Mouse (Mus musculus) MEL (cell line): ENCODE results near the gene Cyp2c50. TPM values are rescaled to one million over a fixed set of nuclear protein-coding genes. Genes with fewer than 3 reads are reported as not detected.
"Not testable (repeated sequence)": the region's sequence is repeated elsewhere in the genome, so short reads cannot be mapped to it uniquely, and the experiment has no call there.

Experiments used
- DNase-seq: peaks from one replicate; pipeline ENCODE4 v3.0.0; 2011; ENCODE audit warnings: low read depth, low spot score
- H3K27ac ChIP-seq: 2 replicates; pipeline ENCODE4 v1.5.1; 2012; ENCODE audit warnings: low read depth, mild to moderate bottlenecking, control low read depth, low read length, moderate library complexity; ENCODE audit not compliant: control insufficient read depth
- H3K27me3 ChIP-seq, 2 experiments: fragments of 150-350 bp in 1 of 2; sonication (generic) in 1 of 2; 2 replicates each; pipeline ENCODE4 v1.6.1; 2012; ENCODE audit warnings: low read length in 2 of 2, mild to moderate bottlenecking in 2 of 2, improper control_type of control experiment in 1 of 2, moderate library complexity in 1 of 2; ENCODE audit not compliant: insufficient read depth in 2 of 2, control insufficient read depth in 1 of 2
- H3K36me3 ChIP-seq, 2 experiments: 2 replicates each; pipeline ENCODE4 v1.6.1; 2012 to 2014; ENCODE audit warnings: low read length in 2 of 2, improper control_type of control experiment in 1 of 2, inconsistent platforms in 1 of 2, mild to moderate bottlenecking in 1 of 2; ENCODE audit not compliant: insufficient read depth in 2 of 2, control insufficient read depth in 1 of 2
- H3K4me1 ChIP-seq, 2 experiments: fragments of 150-350 bp in 1 of 2; sonication (generic) in 1 of 2; 2 replicates each; pipeline ENCODE4 v1.6.1; 2012; ENCODE audit warnings: low read length in 2 of 2, improper control_type of control experiment in 1 of 2, mild to moderate bottlenecking in 1 of 2; ENCODE audit not compliant: insufficient read depth in 2 of 2, control insufficient read depth in 1 of 2
- H3K4me3 ChIP-seq, 2 experiments: fragments of 150-350 bp in 1 of 2; sonication (generic) in 1 of 2; 2 replicates each; pipeline ENCODE4 v1.5.1; 2012; ENCODE audit warnings: low read depth in 2 of 2, low read length in 2 of 2, mild to moderate bottlenecking in 2 of 2, moderate library complexity in 2 of 2, control low read depth in 1 of 2, improper control_type of control experiment in 1 of 2; ENCODE audit not compliant: control insufficient read depth in 1 of 2, insufficient read depth in 1 of 2
- H3K79me2 ChIP-seq: 2 replicates; pipeline ENCODE4 v1.6.1; 2012; ENCODE audit warnings: mild to moderate bottlenecking, low read length, moderate library complexity; ENCODE audit not compliant: control insufficient read depth, poor library complexity, insufficient read depth
- H3K9ac ChIP-seq: 2 replicates; pipeline ENCODE4 v1.6.1; 2012; ENCODE audit warnings: low read depth, mild to moderate bottlenecking, control low read depth, low read length, moderate library complexity; ENCODE audit not compliant: control insufficient read depth, poor library complexity, severe bottlenecking
- H3K9me3 ChIP-seq: fragments of 150-350 bp; sonication (generic); replicated peaks from 2 replicates; pipeline ENCODE4 v1.6.1; 2012; ENCODE audit warnings: mild to moderate bottlenecking, low read length, improper control_type of control experiment, moderate library complexity; ENCODE audit not compliant: insufficient read depth
- CHD1 ChIP-seq: IDR thresholded peaks from 2 replicates; pipeline ENCODE4 v1.6.1; 2012; ENCODE audit warnings: low read depth, mild to moderate bottlenecking, inconsistent platforms, low read length, improper control_type of control experiment
- ELF1 ChIP-seq: IDR thresholded peaks from 2 replicates; pipeline ENCODE4 v1.6.1; 2014; ENCODE audit warnings: low read depth, mild to moderate bottlenecking, inconsistent platforms, low read length, improper control_type of control experiment, moderate library complexity
- EP300 ChIP-seq, 2 experiments: IDR thresholded peaks; 2 replicates each; pipeline ENCODE4 v1.6.1; 2011; ENCODE audit warnings: improper control_type of control experiment in 2 of 2, low read length in 2 of 2, low read depth in 1 of 2, mild to moderate bottlenecking in 1 of 2
- ETS1 ChIP-seq: IDR thresholded peaks from 2 replicates; pipeline ENCODE4 v1.6.1; 2012; ENCODE audit warnings: low read depth, mild to moderate bottlenecking, inconsistent platforms, low read length, improper control_type of control experiment, moderate library complexity
- GATA1 ChIP-seq: IDR thresholded peaks from 2 replicates; pipeline ENCODE4 v1.6.1; 2011; ENCODE audit warnings: low read depth, low read length, improper control_type of control experiment
- JUND ChIP-seq: IDR thresholded peaks from 2 replicates; pipeline ENCODE4 v1.6.1; 2011; ENCODE audit warnings: low read depth, mild to moderate bottlenecking, improper control_type of control experiment, low read length
- KAT2A ChIP-seq: conservative IDR thresholded peaks from 2 replicates; pipeline ENCODE4 v1.6.1; 2012; ENCODE audit warnings: low read depth, low read length, improper control_type of control experiment, inconsistent platforms
- MAFK ChIP-seq: IDR thresholded peaks from 2 replicates; pipeline ENCODE4 v1.6.1; 2011; ENCODE audit warnings: low read depth, mild to moderate bottlenecking, low read length, improper control_type of control experiment, borderline replicate concordance
- MAX ChIP-seq: IDR thresholded peaks from 2 replicates; pipeline ENCODE4 v1.6.1; 2011; ENCODE audit warnings: low read length, improper control_type of control experiment
- MAZ ChIP-seq: IDR thresholded peaks from 2 replicates; pipeline ENCODE4 v1.6.1; 2012; ENCODE audit warnings: low read depth, mild to moderate bottlenecking, inconsistent platforms, low read length, improper control_type of control experiment
- MEF2A ChIP-seq: IDR thresholded peaks from 2 replicates; pipeline ENCODE4 v1.6.1; 2014; ENCODE audit warnings: low read depth, mild to moderate bottlenecking, inconsistent platforms, low read length, improper control_type of control experiment; ENCODE audit not compliant: poor library complexity, insufficient replicate concordance, severe bottlenecking; ENCODE audit errors: extremely low read depth
- MXI1 ChIP-seq: IDR thresholded peaks from 2 replicates; pipeline ENCODE4 v1.6.1; 2011; ENCODE audit warnings: mild to moderate bottlenecking, low read depth, low read length, improper control_type of control experiment
- MYC ChIP-seq: IDR thresholded peaks from 2 replicates; pipeline ENCODE4 v1.6.1; 2011; ENCODE audit warnings: low read depth, mild to moderate bottlenecking, low read length, improper control_type of control experiment, moderate library complexity
- NELFE ChIP-seq: IDR thresholded peaks from 2 replicates; pipeline ENCODE4 v1.6.1; 2011; ENCODE audit warnings: low read depth, low read length, improper control_type of control experiment
- NRF1 ChIP-seq: IDR thresholded peaks from 2 replicates; pipeline ENCODE4 v1.6.1; 2014; ENCODE audit warnings: low read depth, mild to moderate bottlenecking, inconsistent platforms, low read length, improper control_type of control experiment, moderate library complexity; ENCODE audit not compliant: poor library complexity, insufficient read depth, severe bottlenecking
- RCOR1 ChIP-seq: IDR thresholded peaks from 2 replicates; pipeline ENCODE4 v1.6.1; 2012; ENCODE audit warnings: low read depth, mild to moderate bottlenecking, inconsistent platforms, low read length, improper control_type of control experiment
- ZMIZ1 ChIP-seq: IDR thresholded peaks from 2 replicates; pipeline ENCODE4 v1.6.1; 2012; ENCODE audit warnings: low read depth, mild to moderate bottlenecking, inconsistent platforms, low read length, improper control_type of control experiment, moderate library complexity
- ZNF384 ChIP-seq: IDR thresholded peaks from 2 replicates; pipeline ENCODE4 v1.6.1; 2012; ENCODE audit warnings: low read depth, mild to moderate bottlenecking, inconsistent platforms, low read length, improper control_type of control experiment
- polyA plus RNA-seq, 2 experiments: library from polyadenylated mRNA; stranded (reverse) in 1 of 2; unstranded in 1 of 2; fragments of >175 nt in 1 of 2; fragments of >200 nt in 1 of 2; gene quantifications; 2 replicates each; pipeline versions ENCODE4 v1.2.1 to v1.2.4; 2012; ENCODE audit warnings: low replicate concordance in 2 of 2, low read depth in 1 of 2; ENCODE audit not compliant: insufficient read length in 2 of 2, insufficient read depth in 1 of 2, missing spikeins in 1 of 2
- total RNA-seq: library from RNA; depleted of rRNA; stranded (reverse); fragments of 300-350 nt; gene quantifications from 2 replicates; pipeline ENCODE4 v1.2.3, GENCODE M21; 2012; rRNA removed

Cyp2c50 gene
- total RNA-seq, result not detected in 2 replicates
- polyA plus RNA-seq, result not detected

DNA sequence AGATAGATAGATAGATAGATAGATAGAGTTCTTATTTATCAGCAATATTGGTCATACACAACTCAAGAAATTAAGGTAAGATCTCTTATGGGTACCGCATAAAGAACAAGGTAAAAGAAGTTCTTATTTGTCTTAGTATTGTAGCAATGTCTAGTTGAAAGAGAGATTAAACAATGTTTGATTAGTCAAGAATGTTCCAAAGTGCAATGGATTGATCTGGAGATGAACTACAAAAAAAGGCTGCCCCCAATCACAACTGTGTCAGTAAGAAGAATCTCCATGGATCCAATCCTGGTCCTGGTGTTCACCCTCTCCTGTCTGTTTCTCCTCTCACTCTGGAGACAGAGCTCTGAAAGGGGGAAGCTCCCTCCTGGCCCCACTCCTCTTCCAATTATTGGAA, at the start of gene Cyp2c50:
Gene Cyp2c50 (plus strand): TSS at position 268 of the 400 bp plus-strand sequence.
- not testable (repeated sequence) for H3K79me2 ChIP-seq, H3K4me3 ChIP-seq, H3K9ac ChIP-seq, H3K4me1 ChIP-seq, H3K36me3 ChIP-seq, H3K9me3 ChIP-seq, H3K27ac ChIP-seq, DNase-seq, H3K27me3 ChIP-seq

- H3K36me3 ChIP-seq, result no peaks in the 10 kb centered on the region
- no peak within 1 kb of the TSS for H3K9ac ChIP-seq
- DNase-seq, result no peak
- no peaks in the 10 kb centered on the region for H3K79me2 ChIP-seq
- no peaks in the 10 kb centered on the region for H3K27me3 ChIP-seq
- H3K27ac ChIP-seq, result no peak within 1 kb of the TSS
- no peaks in the 10 kb centered on the region for H3K4me1 ChIP-seq
- H3K9me3 ChIP-seq, result no peaks in the 10 kb centered on the region
- no peak for TF ChIP-seq ZNF384
- no peak for TF ChIP-seq CHD1
- no peak for TF ChIP-seq MAX
- no peak for TF ChIP-seq ZMIZ1
- no peak for TF ChIP-seq KAT2A
- no peak for TF ChIP-seq NELFE
- TF ChIP-seq MYC, result no peak
- no peak for TF ChIP-seq RCOR1
- TF ChIP-seq ELF1, result no peak
- TF ChIP-seq, all 39 proteins: peak for 0
- H3K4me3 ChIP-seq, result no peak within 1 kb of the TSS
These were observed 15.8 kb upstream of the Cyp2c50 start, which contains the start of gene Cyp2c54 for GRCm38 (mm10) chr19:40073701-40074100. Gene Cyp2c54 (minus strand): TSS chr19:40073827.

- TF ChIP-seq ZMIZ1, result no peak
- TF ChIP-seq EP300 (IDR thresholded peaks at IDR 0.05; ENCODE audit: low read depth in 1 of 2, low read length in 2 of 2), result no peak
- TF ChIP-seq MEF2A, result no peak
- no peak for TF ChIP-seq NELFE
- TF ChIP-seq MAFK, result no peak
- TF ChIP-seq GATA1, result no peak
- no peak for TF ChIP-seq JUND
- TF ChIP-seq ETS1, result no peak
- no peak for TF ChIP-seq MXI1
- no peak for TF ChIP-seq MAX
- TF ChIP-seq RCOR1, result no peak
- TF ChIP-seq ELF1, result no peak
- TF ChIP-seq NRF1, result no peak
- TF ChIP-seq MAZ, result no peak
- TF ChIP-seq, all 39 proteins: peak for 0
- no peak overlapping the region for H3K4me3 ChIP-seq
- no peaks in the 10 kb centered on the region for H3K27me3 ChIP-seq
- no peak overlapping the region for H3K9ac ChIP-seq
- H3K4me1 ChIP-seq, result no peaks in the 10 kb centered on the region
- H3K79me2 ChIP-seq, result no peaks in the 10 kb centered on the region
- H3K9me3 ChIP-seq, result no peaks in the 10 kb centered on the region
- no peak for DNase-seq
- H3K27ac ChIP-seq, result no peak overlapping the region
- no peaks in the 10 kb centered on the region for H3K36me3 ChIP-seq
These were observed 1.1 kb upstream of the Cyp2c50 start for GRCm38 (mm10) chr19:40088381-40088780.
